Mouse (Mus musculus) C2C12 (cell line): ENCODE results near the gene Pf4. TPM values are rescaled to one million over a fixed set of nuclear protein-coding genes. Genes with fewer than 3 reads are reported as not detected.

Experiments
- H3K27me3 ChIP-seq: one replicate; pipeline ENCODE4 v1.6.1; 2011; ENCODE audit not compliant: control insufficient read depth, insufficient read depth, insufficient read length
- H3K36me3 ChIP-seq: one replicate; pipeline ENCODE4 v1.6.1; 2011; ENCODE audit not compliant: control insufficient read depth, insufficient read depth
- H3K4me3 ChIP-seq: one replicate; pipeline ENCODE4 v1.5.1; 2011; ENCODE audit warnings: mild to moderate bottlenecking, control low read depth; ENCODE audit not compliant: poor library complexity, insufficient read depth, severe bottlenecking
- H3K79me2 ChIP-seq: one replicate; pipeline ENCODE4 v1.6.1; 2011; ENCODE audit not compliant: control insufficient read depth, insufficient read depth
- H3K79me3 ChIP-seq: one replicate; pipeline ENCODE4 v1.6.1; 2011; ENCODE audit warnings: low read depth, control low read depth
- H3ac ChIP-seq: one replicate; pipeline ENCODE3; 2011; ENCODE audit warnings: low read depth; ENCODE audit not compliant: control insufficient read depth, insufficient read length
- CEBPB ChIP-seq: IDR thresholded peaks from one replicate; pipeline ENCODE4 v1.6.1; 2011; ENCODE audit warnings: low read depth, mild to moderate bottlenecking, control low read depth, moderate library complexity
- CTCF ChIP-seq: IDR thresholded peaks from one replicate; pipeline ENCODE4 v1.5.1; 2011; ENCODE audit not compliant: control insufficient read depth, insufficient read depth, insufficient read length
- FOSL1 ChIP-seq: IDR thresholded peaks from one replicate; pipeline ENCODE4 v1.8.0; 2011; ENCODE audit warnings: mild to moderate bottlenecking, low read length; ENCODE audit not compliant: poor library complexity, insufficient read depth, severe bottlenecking
- MAX ChIP-seq: IDR thresholded peaks from one replicate; pipeline ENCODE4 v1.6.1; 2011; ENCODE audit warnings: mild to moderate bottlenecking, control low read depth
- MYOD1 ChIP-seq: IDR thresholded peaks from one replicate; pipeline ENCODE4 v1.6.1; 2011; ENCODE audit warnings: low read depth; ENCODE audit not compliant: control insufficient read depth, insufficient read length
- MYOG ChIP-seq: IDR thresholded peaks from one replicate; pipeline ENCODE4 v1.6.1; 2011; ENCODE audit not compliant: control insufficient read depth, insufficient read length; ENCODE audit errors: extremely low read depth
- USF1 ChIP-seq: IDR thresholded peaks from one replicate; pipeline ENCODE4 v1.6.1; 2011; ENCODE audit warnings: low read depth, mild to moderate bottlenecking, control low read depth, moderate library complexity
- long read RNA-seq, 2 experiments: library from polyadenylated mRNA; unstranded; transcript quantifications; one replicate each; pipeline ENCODE4 v2.0.0; 2019 to 2020
- polyA plus RNA-seq: library from polyadenylated mRNA; unstranded; fragments of >200 nt; fragmentation: generic; extraction: Trizol; gene quantifications from one replicate; pipeline ENCODE4 v1.2.1, GENCODE M21; 2012; ENCODE audit warnings: missing spikeins

The Pf4 gene
- polyA plus RNA-seq = not detected
- long read RNA-seq, experiment 1 = 0 reads
- long read RNA-seq, experiment 2 = 0 reads

DNA sequence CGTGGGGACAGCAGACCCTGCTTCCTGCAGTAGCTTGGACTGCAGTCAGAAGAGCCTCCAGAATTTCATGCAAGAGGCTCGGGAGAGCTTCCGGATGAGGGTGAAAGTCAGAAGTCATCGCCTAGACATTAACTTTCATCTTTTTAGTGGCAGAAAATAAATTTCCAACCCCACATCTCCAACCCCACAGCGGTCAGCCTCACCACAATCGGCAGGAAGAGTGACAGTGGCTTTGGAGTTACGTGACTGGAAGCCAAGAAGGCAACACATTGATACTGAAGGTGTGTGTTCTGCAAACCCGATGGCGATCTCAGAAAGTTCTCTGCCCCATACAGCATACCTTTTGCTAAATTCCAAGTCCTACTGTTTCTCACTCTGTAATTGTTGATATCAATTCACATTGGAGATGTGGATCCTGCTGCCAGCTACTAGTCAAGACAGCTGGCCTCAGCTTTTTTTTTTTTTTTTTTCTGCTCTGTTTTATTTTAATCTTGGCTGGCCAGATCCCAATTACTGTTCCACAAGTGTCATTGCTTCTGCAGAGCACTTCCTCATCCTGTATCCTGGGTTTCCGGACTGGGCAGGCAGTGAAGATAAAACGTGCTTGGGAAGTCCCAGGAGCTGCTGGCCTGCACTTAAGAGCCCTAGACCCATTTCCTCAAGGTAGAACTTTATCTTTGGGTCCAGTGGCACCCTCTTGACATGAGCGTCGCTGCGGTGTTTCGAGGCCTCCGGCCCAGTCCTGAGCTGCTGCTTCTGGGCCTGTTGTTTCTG, at the start of gene Pf4:
TSS of gene Pf4 (plus strand) at position 556 of the 774 bp plus-strand sequence.
- Histone ChIP-seq H3K79me3 (no peaks in the 10 kb centered on the region), H3ac (no peak within 1 kb of the TSS), H3K79me2 (no peaks in the 10 kb centered on the region), H3K36me3 (no peaks in the 10 kb centered on the region), H3K4me3 (no peak within 1 kb of the TSS), H3K27me3 (no peaks in the 10 kb centered on the region)
- TF ChIP-seq MAX (no peak), CEBPB (no peak), MYOG (no peak), USF1 (no peak), CTCF (no peak), MYOD1 (no peak), FOSL1 (no peak)

- Histone ChIP-seq H3K79me3 (no peaks in the 10 kb centered on the region), H3K4me3 (no peak overlapping the region), H3K36me3 (no peaks in the 10 kb centered on the region), H3K27me3 (no peaks in the 10 kb centered on the region), H3K79me2 (no peaks in the 10 kb centered on the region), H3ac (no peak overlapping the region)
- TF ChIP-seq CEBPB (no peak), CTCF (no peak), USF1 (no peak)
These were observed 49.6 kb upstream of the Pf4 start for GRCm38 (mm10) chr5:90722656-90723055.

DNA sequence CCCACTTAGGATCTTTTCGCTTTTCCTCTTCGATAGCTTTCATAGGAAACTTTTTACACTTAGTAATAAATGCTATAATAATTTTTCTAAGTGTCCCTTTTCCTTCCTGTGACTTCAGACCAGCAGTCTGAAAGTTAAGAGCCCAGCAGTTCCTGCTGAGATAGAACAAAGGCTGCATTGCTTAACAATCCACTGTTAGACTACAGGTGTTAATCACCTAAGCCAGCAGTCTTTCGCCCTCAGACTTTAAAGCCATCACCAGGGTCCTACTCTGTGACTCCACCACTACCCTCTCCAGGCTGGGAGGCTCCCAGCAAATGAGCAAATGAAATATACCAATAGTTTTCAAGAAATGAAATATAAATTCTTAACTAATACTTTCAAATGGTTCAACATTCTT, 44.0 kb upstream of the Pf4 start:
- no peak for TF ChIP-seq FOSL1
- TF ChIP-seq CEBPB = no peak
- TF ChIP-seq MYOG = no peak
- TF ChIP-seq CTCF = no peak
- no peak for TF ChIP-seq MYOD1
- no peak for TF ChIP-seq USF1
- no peak for TF ChIP-seq MAX
- H3ac ChIP-seq = no peak overlapping the region
- H3K36me3 ChIP-seq = no peaks in the 10 kb centered on the region
- H3K79me3 ChIP-seq = no peaks in the 10 kb centered on the region
- H3K79me2 ChIP-seq = no peaks in the 10 kb centered on the region
- no peaks in the 10 kb centered on the region for H3K27me3 ChIP-seq
- H3K4me3 ChIP-seq = no peak overlapping the region

DNA sequence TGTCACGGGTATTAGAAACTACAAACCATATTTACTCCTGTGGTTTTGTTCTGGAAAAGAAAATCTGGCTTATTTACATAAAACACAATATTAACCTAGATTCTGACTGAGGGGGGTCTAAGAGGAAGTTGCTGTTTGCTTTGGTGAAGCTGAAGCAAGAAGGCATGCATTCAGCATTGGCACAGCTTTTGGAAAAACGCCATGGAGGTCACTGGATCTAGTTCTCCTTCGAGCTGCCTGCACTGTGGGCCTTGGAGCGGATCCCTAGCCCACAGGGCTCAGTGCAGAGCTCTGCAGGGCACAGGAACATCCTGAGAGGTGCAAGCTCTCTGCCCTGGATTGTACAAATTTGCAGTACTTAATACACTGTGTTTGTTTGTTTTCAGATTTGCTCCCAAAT, 40.8 kb upstream of the Pf4 start:
- H3K79me3 ChIP-seq = no peaks in the 10 kb centered on the region
- no peak overlapping the region for H3K4me3 ChIP-seq
- no peaks in the 10 kb centered on the region for H3K27me3 ChIP-seq
- TF ChIP-seq MYOD1 = no peak
- no peak for TF ChIP-seq CEBPB
- no peak for TF ChIP-seq FOSL1
- no peak for TF ChIP-seq CTCF
- no peak for TF ChIP-seq MYOG
- TF ChIP-seq USF1 = no peak
- no peak for TF ChIP-seq MAX
- no peak overlapping the region for H3ac ChIP-seq
- H3K36me3 ChIP-seq = no peaks in the 10 kb centered on the region
- H3K79me2 ChIP-seq = no peaks in the 10 kb centered on the region

DNA sequence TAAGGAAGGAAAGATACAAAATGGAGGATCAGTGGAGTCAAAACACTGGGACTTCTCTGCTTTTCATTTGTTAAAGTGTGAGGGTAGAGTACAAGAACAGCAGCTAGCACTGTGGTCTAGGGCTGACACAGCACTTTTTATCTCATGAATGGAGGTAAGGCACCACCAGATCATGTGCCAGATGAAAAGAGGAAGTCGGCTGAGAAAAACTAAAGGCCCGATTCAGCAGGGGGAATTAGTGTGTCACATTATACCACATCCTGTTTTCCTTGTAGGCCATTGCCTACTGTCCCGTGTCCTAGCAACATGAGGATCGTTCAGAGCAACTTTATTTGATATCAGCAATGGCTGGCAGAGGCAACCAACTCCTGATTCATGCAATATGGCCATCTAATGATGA, 30.2 kb upstream of the Pf4 start:
- Histone ChIP-seq H3K36me3 (no peaks in the 10 kb centered on the region), H3ac (no peak overlapping the region), H3K4me3 (no peak overlapping the region), H3K27me3 (no peaks in the 10 kb centered on the region), H3K79me3 (no peaks in the 10 kb centered on the region), H3K79me2 (no peaks in the 10 kb centered on the region)
- TF ChIP-seq MYOG (no peak), MYOD1 (no peak), MAX (no peak), CTCF (no peak), FOSL1 (no peak), USF1 (no peak), CEBPB (no peak)

DNA sequence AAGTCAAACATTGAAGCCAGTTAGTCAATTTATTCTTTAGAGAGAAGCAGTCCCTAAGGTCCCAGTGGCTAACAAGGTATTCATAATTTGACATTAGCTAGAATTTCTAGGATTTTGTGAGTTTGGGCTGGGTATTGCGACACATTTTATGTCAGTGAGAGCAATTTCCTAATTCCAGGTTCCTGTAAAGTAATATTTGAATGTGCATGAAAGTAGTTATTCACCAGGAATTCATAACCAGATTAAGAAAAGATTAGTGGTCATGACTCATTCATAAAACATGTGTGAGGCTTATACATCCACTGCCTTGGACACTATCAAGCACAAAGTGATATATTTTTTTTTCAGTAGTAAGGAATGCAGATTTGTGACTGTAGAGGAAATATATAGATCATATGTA, 18.3 kb upstream of the Pf4 start:
- TF ChIP-seq MYOD1 = no peak
- TF ChIP-seq CTCF = no peak
- TF ChIP-seq USF1 = peak; percentile 60
- TF ChIP-seq FOSL1 = peak; percentile 80
- TF ChIP-seq MYOG = no peak
- TF ChIP-seq CEBPB = peak; percentile 99
- TF ChIP-seq MAX = no peak
- Histone ChIP-seq H3ac (no peak overlapping the region), H3K79me3 (no peaks in the 10 kb centered on the region), H3K79me2 (no peaks in the 10 kb centered on the region), H3K27me3 (no peaks in the 10 kb centered on the region), H3K36me3 (no peaks in the 10 kb centered on the region), H3K4me3 (no peak overlapping the region)
